11 mouse cellular contexts compared by ENCODE assay signal in the genomic region with DNA sequence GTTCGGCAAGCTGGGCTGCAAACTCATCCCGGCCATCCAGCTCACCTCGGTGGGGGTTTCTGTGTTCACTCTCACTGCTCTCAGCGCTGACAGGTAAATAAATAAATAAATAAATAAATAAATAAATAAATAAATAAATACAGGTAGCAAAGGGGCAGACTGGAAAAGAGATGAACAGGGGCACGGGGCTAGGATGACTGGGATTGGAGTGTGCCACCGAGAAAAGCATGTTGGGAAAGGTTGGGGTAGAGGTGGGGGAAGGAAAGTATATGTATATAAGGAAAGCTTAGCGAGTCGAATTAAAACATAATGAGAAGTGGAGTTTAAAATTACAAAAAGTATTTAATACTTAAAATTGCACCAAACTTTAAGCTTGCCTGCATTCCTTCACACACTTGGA. TPM values are rescaled to one million over a fixed set of nuclear protein-coding genes. Genes with fewer than 3 reads are reported as not detected.
A peak's percentile ranks its signal among the peaks of the same experiment; 100 is the strongest.
DNase-seq lines count a peak whose midpoint lies in the region; ATAC-seq and TF ChIP-seq lines count a peak whose summit lies in the region.
"Had no signal": no experiment of that assay in that cellular context is flagged by ENCODE, and none has a peak within 500 bp of the region (broad histone marks: within the 10 kb centered on the region; RNA-seq: fewer than 3 reads in every experiment).

No protein-coding gene starts in this region.

- H3K4me2 ChIP-seq in liver, embryonic 11.5 days: peak overlapping the region; percentile 59
- H3K4me2 ChIP-seq in liver, postnatal 0 days (ENCODE audit: low read depth, low read length): no peak overlapping the region
- H3K4me2 ChIP-seq in forebrain, embryonic 12.5 days: peak overlapping the region; percentile 83
- peak overlapping the region; percentile 61 for H3K4me2 ChIP-seq in intestine, embryonic 16.5 days (ENCODE audit: low read depth, low read length)
- H3K4me2 ChIP-seq in neural tube, embryonic 15.5 days: peak overlapping the region; percentile 78

- H3K4me3 ChIP-seq in liver, embryonic 11.5 days (ENCODE audit: low read depth, low read length): no peak overlapping the region; the same call in 1 of the 2 replicates
- no peak overlapping the region for H3K4me3 ChIP-seq in liver, postnatal 0 days (ENCODE audit: low read depth, low read length)
- peak overlapping the region; percentile 40 for H3K4me3 ChIP-seq in forebrain, embryonic 12.5 days (replicated peaks)
- peak overlapping the region; percentile 34 for H3K4me3 ChIP-seq in intestine, embryonic 16.5 days (ENCODE audit: low read length)
- peak overlapping the region; percentile 40 for H3K4me3 ChIP-seq in neural tube, embryonic 15.5 days (replicated peaks)

- TF ChIP-seq EP300 in liver, postnatal 0 days (IDR thresholded peaks at IDR 0.05; ENCODE audit: low read depth): no peak

- no peak for ATAC-seq in liver, embryonic 11.5 days (replicated peaks; ENCODE audit: low FRiP score)
- ATAC-seq in liver, postnatal 0 days: no peak
- no peak for ATAC-seq in forebrain, embryonic 12.5 days (ENCODE audit: low FRiP score)
- no peak for ATAC-seq in intestine, embryonic 16.5 days
- ATAC-seq in neural tube, embryonic 15.5 days (ENCODE audit: low FRiP score): 0 out of 2 replicates have a peak, but pooled peaks have one; percentile 28

- H3K4me1 ChIP-seq in liver, embryonic 11.5 days (replicated peaks; ENCODE audit: control insufficient read depth, insufficient read depth, low read length): no peaks in the 10 kb centered on the region
- no peaks in the 10 kb centered on the region for H3K4me1 ChIP-seq in liver, postnatal 0 days (ENCODE audit: insufficient read depth)
- peaks cover 9% of the 10 kb centered on the region for H3K4me1 ChIP-seq in forebrain, embryonic 12.5 days
- no peaks in the 10 kb centered on the region; the same call in 1 of the 2 replicates for H3K4me1 ChIP-seq in intestine, embryonic 16.5 days (ENCODE audit: control insufficient read depth, insufficient read depth, low read length)
- peaks cover 6% of the 10 kb centered on the region; the same call in 1 of the 2 replicates for H3K4me1 ChIP-seq in neural tube, embryonic 15.5 days
- H3K4me1 ChIP-seq: liver, embryonic 13.5 days had no signal

- no peaks in the 10 kb centered on the region for H3K9me3 ChIP-seq in liver, embryonic 11.5 days (ENCODE audit: control insufficient read depth, low read length)
- H3K9me3 ChIP-seq in liver, postnatal 0 days (ENCODE audit: low read length): no peaks in the 10 kb centered on the region
- no peaks in the 10 kb centered on the region for H3K9me3 ChIP-seq in forebrain, embryonic 12.5 days
- H3K9me3 ChIP-seq in intestine, embryonic 16.5 days (ENCODE audit: control insufficient read depth, low read length): no peaks in the 10 kb centered on the region
- H3K9me3 ChIP-seq in neural tube, embryonic 15.5 days (replicated peaks): no peaks in the 10 kb centered on the region
- H3K9me3 ChIP-seq: liver, embryonic 13.5 days had no signal

- H3K27ac ChIP-seq in liver, embryonic 11.5 days (ENCODE audit: low read depth, low read length): no peak overlapping the region
- H3K27ac ChIP-seq in liver, postnatal 0 days (ENCODE audit: low read depth): no peak overlapping the region
- H3K27ac ChIP-seq in forebrain, embryonic 12.5 days: no peak overlapping the region
- H3K27ac ChIP-seq in intestine, embryonic 16.5 days (ENCODE audit: low read length): no peak overlapping the region
- no peak overlapping the region for H3K27ac ChIP-seq in neural tube, embryonic 15.5 days (replicated peaks)
- H3K27ac ChIP-seq: liver, embryonic 13.5 days had no signal

- H3K36me3 ChIP-seq in liver, embryonic 11.5 days (ENCODE audit: control insufficient read depth, insufficient read depth, low read length): no peaks in the 10 kb centered on the region
- no peaks in the 10 kb centered on the region for H3K36me3 ChIP-seq in liver, postnatal 0 days (replicated peaks; ENCODE audit: insufficient read depth, low read length)
- no peaks in the 10 kb centered on the region for H3K36me3 ChIP-seq in forebrain, embryonic 12.5 days (replicated peaks)
- no peaks in the 10 kb centered on the region for H3K36me3 ChIP-seq in intestine, embryonic 16.5 days (ENCODE audit: control insufficient read depth, insufficient read depth, low read length)
- no peaks in the 10 kb centered on the region for H3K36me3 ChIP-seq in neural tube, embryonic 15.5 days
- H3K36me3 ChIP-seq: liver, embryonic 13.5 days had no signal

- no peak for TF ChIP-seq CTCF in liver, postnatal 0 days (IDR thresholded peaks at IDR 0.05; ENCODE audit: low read depth)

- peaks cover 6% of the 10 kb centered on the region for H3K27me3 ChIP-seq in liver, embryonic 11.5 days (replicated peaks; ENCODE audit: control insufficient read depth, insufficient read depth, low read length)
- H3K27me3 ChIP-seq in liver, postnatal 0 days (ENCODE audit: insufficient read depth, low read length): 0 out of 2 replicates have a peak, but pooled peaks cover 4% of the 10 kb centered on the region
- peaks cover 10% of the 10 kb centered on the region for H3K27me3 ChIP-seq in forebrain, embryonic 12.5 days
- H3K27me3 ChIP-seq in intestine, embryonic 16.5 days (replicated peaks; ENCODE audit: control insufficient read depth, insufficient read depth, low read length): peaks cover 8% of the 10 kb centered on the region; the same call in 1 of the 2 replicates
- H3K27me3 ChIP-seq in neural tube, embryonic 15.5 days (replicated peaks): no peaks in the 10 kb centered on the region

- no peak overlapping the region for H3K9ac ChIP-seq in liver, embryonic 11.5 days (ENCODE audit: low read depth, low read length)
- H3K9ac ChIP-seq in liver, postnatal 0 days (replicated peaks): no peak overlapping the region
- H3K9ac ChIP-seq in forebrain, embryonic 12.5 days: peak overlapping the region; percentile 44; the same call in 1 of the 2 replicates
- no peak overlapping the region for H3K9ac ChIP-seq in intestine, embryonic 16.5 days (ENCODE audit: low read depth, low read length)
- peak overlapping the region; percentile 36; the same call in 1 of the 2 replicates for H3K9ac ChIP-seq in neural tube, embryonic 15.5 days (replicated peaks)
- H3K9ac ChIP-seq: liver, embryonic 13.5 days had no signal

- WGBS in liver, embryonic 11.5 days: 25% methylated on average over 8 of the region's 8 CpGs
- 24% methylated on average over 8 of the region's 8 CpGs for WGBS in liver, postnatal 0 days (ENCODE audit: insufficient replicate concordance)
- 19% methylated on average over 8 of the region's 8 CpGs for WGBS in forebrain, embryonic 12.5 days
- WGBS in intestine, embryonic 16.5 days: 26% methylated on average over 8 of the region's 8 CpGs
- 24% methylated on average over 8 of the region's 8 CpGs for WGBS in neural tube, embryonic 15.5 days

- intact Hi-C loops in gastrocnemius, postnatal 14 days (cut with DNase I; ENCODE audit: low total_unique reads): no loop called here

- no peak for DNase-seq in liver, embryonic 11.5 days (ENCODE audit: low spot score)
- no peak for DNase-seq in liver, postnatal 0 days
- DNase-seq in gastrocnemius, postnatal 14 days: no peak
- DNase-seq in right cerebral cortex, postnatal 25 days: no peak
- DNase-seq in retina, postnatal 1 day: no peak
- DNase-seq: liver, embryonic 13.5 days had no signal

RNA-seq across cellular contexts. Expression of a gene that starts 42.6 kb away (rescaled TPM):
- polyA plus RNA-seq in liver, embryonic 11.5 days (2014; fragmentation: Nextera tagmentation; extraction: Ambion mirVana): not detected in 2 replicates
- polyA plus RNA-seq in liver, postnatal 0 days (2015; fragmentation: Nextera tagmentation; extraction: Ambion mirVana): not detected in 2 replicates
- not detected in 2 replicates for polyA plus RNA-seq in forebrain, embryonic 12.5 days (2016; fragmentation: Nextera tagmentation; extraction: Ambion mirVana)
- not detected in 2 replicates for polyA plus RNA-seq in intestine, embryonic 16.5 days (2015; fragmentation: Nextera tagmentation; extraction: Ambion mirVana)
- not detected in 2 replicates for polyA plus RNA-seq in neural tube, embryonic 15.5 days (2015; fragmentation: Nextera tagmentation; extraction: Ambion mirVana)
- total RNA-seq in gastrocnemius, postnatal 14 days (2021): not detected
- total RNA-seq: hematopoietic stem cell, adult 5-6 weeks had no signal
- polyA plus RNA-seq: brain, embryonic 14.5 days; liver, embryonic 13.5 days had no signal

RNA-seq across cellular contexts. Expression of a gene that starts 55.2 kb away (rescaled TPM):
- 0.26 and 0.43 TPM in 2 replicates for polyA plus RNA-seq in liver, embryonic 11.5 days (2014; fragmentation: Nextera tagmentation; extraction: Ambion mirVana)
- not detected in 2 replicates for polyA plus RNA-seq in liver, postnatal 0 days (2015; fragmentation: Nextera tagmentation; extraction: Ambion mirVana)
- polyA plus RNA-seq in forebrain, embryonic 12.5 days (2016; fragmentation: Nextera tagmentation; extraction: Ambion mirVana): 0.28 and 0.43 TPM in 2 replicates
- 0.09 TPM in 1 of 2 replicates, not detected in the other for polyA plus RNA-seq in intestine, embryonic 16.5 days (2015; fragmentation: Nextera tagmentation; extraction: Ambion mirVana)
- 2.8 and 3.4 TPM in 2 replicates for polyA plus RNA-seq in neural tube, embryonic 15.5 days (2015; fragmentation: Nextera tagmentation; extraction: Ambion mirVana)
- not detected for total RNA-seq in gastrocnemius, postnatal 14 days (2021)

RNA-seq across cellular contexts. Expression of a gene that starts 55.3 kb away (rescaled TPM):
- 82.3 and 83.6 TPM in 2 replicates for polyA plus RNA-seq in liver, embryonic 11.5 days (2014; fragmentation: Nextera tagmentation; extraction: Ambion mirVana)
- polyA plus RNA-seq in liver, postnatal 0 days (2015; fragmentation: Nextera tagmentation; extraction: Ambion mirVana): 34.5 and 37.6 TPM in 2 replicates
- 154 and 159 TPM in 2 replicates for polyA plus RNA-seq in forebrain, embryonic 12.5 days (2016; fragmentation: Nextera tagmentation; extraction: Ambion mirVana)
- 92.1 and 98.6 TPM in 2 replicates for polyA plus RNA-seq in intestine, embryonic 16.5 days (2015; fragmentation: Nextera tagmentation; extraction: Ambion mirVana)
- polyA plus RNA-seq in neural tube, embryonic 15.5 days (2015; fragmentation: Nextera tagmentation; extraction: Ambion mirVana): 173 and 187 TPM in 2 replicates
- 10 to 100 TPM; 34.2 to 35.0 TPM for total RNA-seq in gastrocnemius, postnatal 14 days (2021)

Comparison
In these comparisons a context has a peak if more than half of its experiments do, and no peak if none do; other contexts are left out.
1. H3K4me3 ChIP-seq: peak in forebrain, embryonic 12.5 days (single experiment), intestine, embryonic 16.5 days (single experiment) and neural tube, embryonic 15.5 days (single experiment); none in liver, embryonic 11.5 days (single experiment) and liver, postnatal 0 days (single experiment).
2. H3K9ac ChIP-seq: peak in forebrain, embryonic 12.5 days (single experiment) and neural tube, embryonic 15.5 days (single experiment); none in liver, embryonic 11.5 days (single experiment), liver, postnatal 0 days (single experiment) and intestine, embryonic 16.5 days (single experiment).